9 mouse cellular contexts compared by ENCODE assay signal in the genomic region with DNA sequence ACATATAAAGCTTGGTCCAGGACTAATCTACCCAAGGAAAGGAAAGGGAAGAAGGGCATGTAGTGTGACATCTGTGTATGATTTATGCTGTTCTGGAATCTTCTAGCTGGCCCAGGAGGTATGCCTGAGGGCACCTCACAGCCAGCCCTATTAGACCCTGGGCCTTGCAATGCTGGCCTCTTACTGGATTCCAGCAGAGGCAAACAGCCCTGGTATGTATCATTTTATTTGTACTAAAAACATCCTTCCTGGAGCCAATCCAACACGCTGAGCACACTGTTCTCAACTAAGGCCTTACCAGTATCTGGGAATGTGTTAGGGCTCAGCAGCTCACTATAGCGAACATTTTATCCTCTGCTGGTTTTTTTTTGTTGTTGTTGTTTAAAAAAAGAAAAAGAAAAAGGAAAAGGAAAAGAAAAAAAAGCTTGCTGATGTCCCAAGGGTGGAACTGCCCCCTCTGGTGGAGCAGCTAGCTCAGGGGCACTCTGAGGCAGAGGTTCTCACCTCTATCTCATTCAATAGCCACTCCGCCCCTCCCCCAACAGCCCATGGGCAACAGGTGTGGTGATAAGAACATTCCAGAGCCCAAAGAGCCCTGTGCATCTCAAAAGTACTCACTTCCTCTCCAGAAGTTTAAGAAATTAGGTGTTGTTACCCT.
DNase-seq lines count a peak whose midpoint lies in the region; ATAC-seq lines count a peak whose summit lies in the region.
"Had no signal": no experiment of that assay in that cellular context is flagged by ENCODE, and none has a peak within 500 bp of the region (broad histone marks: within the 10 kb centered on the region; RNA-seq: fewer than 3 reads in every experiment).

No protein-coding gene starts in this region.

- no peak for ATAC-seq in activated CD4-positive, CD25-positive, alpha-beta regulatory T cell, adult 4 months

- DNase-seq in heart, adult 18-20 months = peak; percentile 55 to 69
- DNase-seq in heart, adult 9 months (ENCODE audit: low spot score in 2 of 2) = no peak
- peak; percentile 82 for DNase-seq in NIH3T3 (ENCODE audit: low read depth)
- DNase-seq in kidney, adult 9 months = peak; percentile 51
- peak; percentile 62 for DNase-seq in lung, postnatal 10 days
- DNase-seq in right cerebral cortex, postnatal 10 days (ENCODE audit: low spot score in 2 of 2) = no peak
- DNase-seq in ovary, adult 18-20 months (ENCODE audit: low spot score) = no peak
- DNase-seq: thymus, adult 2 months had no signal

Comparison
In these comparisons a context has a peak if more than half of its experiments do, and no peak if none do; other contexts are left out.
1. DNase-seq: peak in heart, adult 18-20 months (2 of 2), NIH3T3 (single experiment), kidney, adult 9 months (single experiment) and lung, postnatal 10 days (single experiment); none in heart, adult 9 months (0 of 2), right cerebral cortex, postnatal 10 days (0 of 2) and ovary, adult 18-20 months (single experiment).